Mouse (Mus musculus) hindbrain, embryonic 16.5 days (tissue): Measurements from ENCODE around the gene Atp5c1. TPM values are rescaled to one million over a fixed set of nuclear protein-coding genes. Genes with fewer than 3 reads are reported as not detected.

ENCODE experiments used
- ATAC-seq: fragments of 200-750 bp; cut with Nextera tagmentation; 2 replicates; pipeline ENCODE4 v1.8.0; 2017; ENCODE audit warnings: moderate TSS enrichment, moderate library complexity
- H3K27ac ChIP-seq: fragments of 300-500 bp; sonication (generic); 2 replicates; pipeline ENCODE4 v1.5.1; 2014; ENCODE audit warnings: low read depth, mild to moderate bottlenecking, control low read depth, low read length, moderate library complexity
- H3K27me3 ChIP-seq: fragments of 300-500 bp; sonication (generic); replicated peaks from 2 replicates; pipeline ENCODE4 v1.6.1; 2014; ENCODE audit warnings: low read length; ENCODE audit not compliant: control insufficient read depth, insufficient read depth
- H3K36me3 ChIP-seq: fragments of 300-500 bp; sonication (generic); 2 replicates; pipeline ENCODE4 v1.6.1; 2014; ENCODE audit warnings: mild to moderate bottlenecking, low read length, moderate library complexity, mixed read lengths; ENCODE audit not compliant: control insufficient read depth, insufficient read depth
- H3K4me1 ChIP-seq: fragments of 300-500 bp; sonication (generic); 2 replicates; pipeline ENCODE4 v1.6.1; 2014; ENCODE audit warnings: low read depth, low read length; ENCODE audit not compliant: control insufficient read depth, insufficient read depth
- H3K4me2 ChIP-seq: fragments of 300-500 bp; sonication (generic); 2 replicates; pipeline ENCODE4 v1.6.1; 2014; ENCODE audit warnings: mild to moderate bottlenecking, low read length, control low read depth, moderate library complexity
- H3K4me3 ChIP-seq: fragments of 300-500 bp; sonication (generic); 2 replicates; pipeline ENCODE4 v1.5.1; 2014; ENCODE audit warnings: mild to moderate bottlenecking, low read length, control low read depth, moderate library complexity
- H3K9ac ChIP-seq: fragments of 300-500 bp; sonication (generic); 2 replicates; pipeline ENCODE4 v1.6.1; 2014; ENCODE audit warnings: low read depth, mild to moderate bottlenecking, control low read depth, low read length, moderate library complexity
- H3K9me3 ChIP-seq: fragments of 300-500 bp; sonication (generic); 2 replicates; pipeline ENCODE4 v1.6.1; 2014; ENCODE audit warnings: mild to moderate bottlenecking, low read length, moderate library complexity; ENCODE audit not compliant: control insufficient read depth
- WGBS: fragments of 180-500 bp; shearing (Covaris S2); extraction: QIAGEN DNeasy Blood & Tissue Kit; methylation state at CpG from one replicate; pipeline ENCODE4 v1.1.7; 2014; 5-methylcytosine and 5-hydroxymethylcytosine counted together
- polyA plus RNA-seq: library from polyadenylated mRNA; unstranded; fragments of >200 nt; fragmentation: Nextera tagmentation; extraction: Ambion mirVana; gene quantifications from 2 replicates; pipeline ENCODE4 v1.2.1, GENCODE M21; 2015

Gene Atp5c1
- polyA plus RNA-seq, 1 experiment from 2014 or later = 656 TPM

GRCm38 (mm10) chr2:10100471-10100870, 20.2 kb upstream of the Atp5c1 start:
- no peak overlapping the region for H3K27ac ChIP-seq
- no peak for ATAC-seq

GRCm38 (mm10) chr2:10098598-10099215, 18.4 kb upstream of the Atp5c1 start:
- WGBS = 37% methylated on average over 9 of the region's 9 CpGs
- no peak overlapping the region for H3K9ac ChIP-seq
- no peak overlapping the region for H3K4me3 ChIP-seq
- H3K4me2 ChIP-seq = no peak overlapping the region
- no peaks in the 10 kb centered on the region for H3K27me3 ChIP-seq
- no peak overlapping the region for H3K27ac ChIP-seq
- ATAC-seq = 0 out of 2 replicates have a peak, but pooled peaks have one; percentile 46
- no peaks in the 10 kb centered on the region for H3K4me1 ChIP-seq
- no peaks in the 10 kb centered on the region for H3K9me3 ChIP-seq
- H3K36me3 ChIP-seq = no peaks in the 10 kb centered on the region

More at GRCm38 (mm10) chr2:10100471-10100870, 20.2 kb upstream of the Atp5c1 start:
- Histone ChIP-seq H3K27me3 (no peaks in the 10 kb centered on the region), H3K9me3 (no peaks in the 10 kb centered on the region), H3K4me3 (no peak overlapping the region), H3K4me1 (no peaks in the 10 kb centered on the region), H3K4me2 (no peak overlapping the region), H3K36me3 (no peaks in the 10 kb centered on the region), H3K9ac (no peak overlapping the region)
- WGBS = 68% methylated on average over 2 of the region's 2 CpGs

- Histone ChIP-seq H3K4me1 (no peaks in the 10 kb centered on the region), H3K4me2 (no peak overlapping the region), H3K27ac (no peak overlapping the region), H3K36me3 (peaks cover 24% of the 10 kb centered on the region), H3K4me3 (no peak overlapping the region), H3K9ac (no peak overlapping the region), H3K9me3 (no peaks in the 10 kb centered on the region), H3K27me3 (no peaks in the 10 kb centered on the region)
- no peak for ATAC-seq
- 90% methylated on average over 14 of the region's 14 CpGs for WGBS
These were observed 14.2 kb upstream of the Atp5c1 start for GRCm38 (mm10) chr2:10094327-10095100.

GRCm38 (mm10) chr2:10087256-10087850, 7.0 kb upstream of the Atp5c1 start:
- Histone ChIP-seq H3K27me3 (no peaks in the 10 kb centered on the region), H3K4me2 (no peak overlapping the region), H3K36me3 (peaks cover 20% of the 10 kb centered on the region), H3K27ac (no peak overlapping the region), H3K4me3 (no peak overlapping the region), H3K4me1 (no peaks in the 10 kb centered on the region), H3K9ac (no peak overlapping the region), H3K9me3 (no peaks in the 10 kb centered on the region)
- WGBS = 79% methylated on average over 8 of the region's 8 CpGs
- ATAC-seq = no peak

GRCm38 (mm10) chr2:10082737-10083136, 2.4 kb upstream of the Atp5c1 start:
- H3K4me1 ChIP-seq = peaks cover 23% of the 10 kb centered on the region
- H3K4me2 ChIP-seq = no peak overlapping the region
- no peaks in the 10 kb centered on the region for H3K27me3 ChIP-seq
- H3K9me3 ChIP-seq = no peaks in the 10 kb centered on the region
- H3K9ac ChIP-seq = no peak overlapping the region
- no peaks in the 10 kb centered on the region; the same call in 1 of the 2 replicates for H3K36me3 ChIP-seq
- H3K4me3 ChIP-seq = no peak overlapping the region
- H3K27ac ChIP-seq = no peak overlapping the region
- ATAC-seq = no peak
- 95% methylated on average over 1 of the region's 1 CpGs for WGBS

GRCm38 (mm10) chr2:10081453-10082080, 1.3 kb upstream of the Atp5c1 start:
- H3K27me3 ChIP-seq = no peaks in the 10 kb centered on the region
- WGBS = 88% methylated on average over 5 of the region's 5 CpGs
- H3K4me2 ChIP-seq = peak overlapping the region; percentile 86
- ATAC-seq = no peak
- peaks cover 29% of the 10 kb centered on the region for H3K4me1 ChIP-seq
- no peaks in the 10 kb centered on the region for H3K9me3 ChIP-seq
- H3K4me3 ChIP-seq = peak overlapping the region; percentile 95
- H3K27ac ChIP-seq = no peak overlapping the region
- H3K36me3 ChIP-seq = no peaks in the 10 kb centered on the region
- 0 out of 2 replicates have a peak overlapping the region, but pooled peaks have one; percentile 31 for H3K9ac ChIP-seq

GRCm38 (mm10) chr2:10079745-10080309, 483 bp downstream of the Atp5c1 start:
- Histone ChIP-seq H3K27me3 (no peaks in the 10 kb centered on the region), H3K4me3 (peak overlapping the region; percentile 95), H3K4me2 (peak overlapping the region; percentile 73), H3K9ac (peak overlapping the region; percentile 99), H3K36me3 (no peaks in the 10 kb centered on the region), H3K4me1 (peaks cover 30% of the 10 kb centered on the region), H3K27ac (peak overlapping the region; percentile 95), H3K9me3 (no peaks in the 10 kb centered on the region)
- no peak for ATAC-seq
- WGBS = under 1% methylated on average over 28 of the region's 28 CpGs

DNA sequence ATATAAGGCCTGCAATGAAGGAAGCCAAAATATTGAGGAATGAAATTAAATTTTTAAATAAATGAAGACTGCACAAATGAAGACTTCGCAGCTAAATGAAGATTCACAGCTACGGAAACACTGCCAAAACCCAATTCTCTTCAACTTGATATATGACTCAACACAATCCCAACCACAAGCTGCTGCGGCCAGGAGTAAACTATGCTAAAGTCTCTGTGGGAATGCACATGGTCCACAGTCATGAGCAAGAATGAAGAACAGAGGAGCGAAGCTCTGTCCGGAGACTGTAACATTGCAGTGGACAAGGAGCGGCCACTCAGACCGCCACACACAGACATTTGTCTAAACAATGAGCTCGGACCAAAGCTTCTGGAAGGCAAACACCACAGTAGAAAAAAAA, 3.6 kb downstream of the Atp5c1 start:
- no peaks in the 10 kb centered on the region for H3K27me3 ChIP-seq
- H3K27ac ChIP-seq = no peak overlapping the region
- H3K4me2 ChIP-seq = no peak overlapping the region
- no peak for ATAC-seq
- no peak overlapping the region for H3K4me3 ChIP-seq
- peaks cover 27% of the 10 kb centered on the region for H3K4me1 ChIP-seq
- 88% methylated on average over 8 of the region's 8 CpGs for WGBS
- H3K9me3 ChIP-seq = no peaks in the 10 kb centered on the region
- H3K36me3 ChIP-seq = no peaks in the 10 kb centered on the region
- H3K9ac ChIP-seq = no peak overlapping the region
